Mouse (Mus musculus): ENCODE data around the gene Sec16a.

The Sec16a gene

GRCm38 (mm10) chr2:26437221-26437620 lies 7.8 kb downstream of the Sec16a start:
- no peak for DNase-seq

GRCm38 (mm10) chr2:26434791-26435572 lies 10.0 kb downstream of the Sec16a start:
- no peak for DNase-seq

- DNase-seq: no peak
These were observed 15.2 kb downstream of the Sec16a start for GRCm38 (mm10) chr2:26429851-26430250.

- no peak for DNase-seq
These were observed 20.5 kb downstream of the Sec16a start for GRCm38 (mm10) chr2:26424541-26424940.

GRCm38 (mm10) chr2:26423086-26423485 lies 21.9 kb downstream of the Sec16a start:
- DNase-seq: no peak

GRCm38 (mm10) chr2:26421969-26422368 lies 23.0 kb downstream of the Sec16a start:
- DNase-seq: no peak

- DNase-seq: no peak
These were observed 26.9 kb downstream of the Sec16a start for GRCm38 (mm10) chr2:26418120-26418519.

- DNase-seq: no peak
These were observed 27.9 kb downstream of the Sec16a start for GRCm38 (mm10) chr2:26417066-26417465.

GRCm38 (mm10) chr2:26410931-26411411 lies 34.0 kb downstream of the Sec16a start:
- DNase-seq: peak; percentile 56

GRCm38 (mm10) chr2:26410091-26410490 lies 34.9 kb downstream of the Sec16a start:
- DNase-seq: peak; percentile 74

- DNase-seq: no peak
These were observed 35.7 kb downstream of the Sec16a start for GRCm38 (mm10) chr2:26409362-26409761.

- peak; percentile 96 for DNase-seq
These were observed 36.3 kb downstream of the Sec16a start, which contains the start of gene Inpp5e for GRCm38 (mm10) chr2:26408515-26409356. TSS of gene Inpp5e (minus strand) at chr2:26409203.

- no peak for DNase-seq
These were observed 41.7 kb downstream of the Sec16a start for GRCm38 (mm10) chr2:26403306-26403705.

- DNase-seq: peak; percentile 71
These were observed 42.8 kb downstream of the Sec16a start for GRCm38 (mm10) chr2:26402265-26402664.

GRCm38 (mm10) chr2:26401023-26401422 lies 44.0 kb downstream of the Sec16a start:
- DNase-seq: no peak

GRCm38 (mm10) chr2:26400296-26400695 lies 44.7 kb downstream of the Sec16a start:
- no peak for DNase-seq

GRCm38 (mm10) chr2:26399647-26400046 lies 45.4 kb downstream of the Sec16a start:
- no peak for DNase-seq

GRCm38 (mm10) chr2:26398978-26399377 lies 46.0 kb downstream of the Sec16a start:
- no peak for DNase-seq

GRCm38 (mm10) chr2:26391617-26392016 lies 53.4 kb downstream of the Sec16a start:
- no peak for DNase-seq

GRCm38 (mm10) chr2:26390954-26391353 lies 54.1 kb downstream of the Sec16a start:
- DNase-seq: no peak

- DNase-seq: peak; percentile 80
These were observed 55.8 kb downstream of the Sec16a start, which contains the start of the genes Entr1 and Pmpca for GRCm38 (mm10) chr2:26389154-26389690. TSS of gene Entr1 (minus strand) at chr2:26389316. TSS of gene Pmpca (plus strand) at chr2:26389339.

- peak; percentile 53 for DNase-seq
These were observed 56.3 kb downstream of the Sec16a start for GRCm38 (mm10) chr2:26388682-26389153.

- no peak for DNase-seq
These were observed 57.3 kb downstream of the Sec16a start for GRCm38 (mm10) chr2:26387713-26388112.
